Mouse (Mus musculus) testis, adult 2 months (tissue): Measurements from ENCODE around the gene Lpar3. TPM values are rescaled to one million over a fixed set of nuclear protein-coding genes. Genes with fewer than 3 reads are reported as not detected.

Source experiments
- H3K27ac ChIP-seq: fragments of 200-500 bp; 2 replicates; pipeline ENCODE4 v1.5.1; 2012; ENCODE audit warnings: low read depth, low read length; ENCODE audit not compliant: control insufficient read depth, insufficient read depth
- H3K27me3 ChIP-seq: fragments of 200-500 bp; 2 replicates; pipeline ENCODE4 v1.6.1; 2012; ENCODE audit warnings: mild to moderate bottlenecking, low read length, moderate library complexity; ENCODE audit not compliant: control insufficient read depth, insufficient read depth
- H3K36me3 ChIP-seq: fragments of 200-500 bp; 2 replicates; pipeline ENCODE4 v1.6.1; 2012; ENCODE audit warnings: mild to moderate bottlenecking, low read length; ENCODE audit not compliant: control insufficient read depth, insufficient read depth
- H3K4me1 ChIP-seq: fragments of 200-500 bp; 2 replicates; pipeline ENCODE4 v1.6.1; 2012; ENCODE audit warnings: low read length; ENCODE audit not compliant: control insufficient read depth, insufficient read depth
- H3K4me3 ChIP-seq: fragments of 200-500 bp; 2 replicates; pipeline ENCODE4 v1.5.1; 2012; ENCODE audit warnings: low read depth, mild to moderate bottlenecking, low read length, moderate library complexity, mixed read lengths; ENCODE audit not compliant: control insufficient read depth
- CTCF ChIP-seq: fragments of 200-500 bp; IDR thresholded peaks from 2 replicates; pipeline ENCODE4 v1.5.1; 2012; ENCODE audit warnings: low read depth, mild to moderate bottlenecking, inconsistent platforms, low read length, moderate library complexity; ENCODE audit not compliant: control insufficient read depth, insufficient read depth, insufficient replicate concordance
- POLR2A ChIP-seq: fragments of 200-500 bp; IDR thresholded peaks from 2 replicates; pipeline ENCODE4 v1.6.1; 2012; ENCODE audit warnings: low read depth, mild to moderate bottlenecking, inconsistent platforms, low read length, moderate library complexity; ENCODE audit not compliant: control insufficient read depth
- polyA plus RNA-seq: library from polyadenylated mRNA; depleted of rRNA; stranded (reverse); fragments of >200 nt; gene quantifications from 2 replicates; pipeline ENCODE4 v1.2.3, GENCODE M21; 2012

The Lpar3 gene
- polyA plus RNA-seq, 1 experiment = 27.0 TPM

DNA sequence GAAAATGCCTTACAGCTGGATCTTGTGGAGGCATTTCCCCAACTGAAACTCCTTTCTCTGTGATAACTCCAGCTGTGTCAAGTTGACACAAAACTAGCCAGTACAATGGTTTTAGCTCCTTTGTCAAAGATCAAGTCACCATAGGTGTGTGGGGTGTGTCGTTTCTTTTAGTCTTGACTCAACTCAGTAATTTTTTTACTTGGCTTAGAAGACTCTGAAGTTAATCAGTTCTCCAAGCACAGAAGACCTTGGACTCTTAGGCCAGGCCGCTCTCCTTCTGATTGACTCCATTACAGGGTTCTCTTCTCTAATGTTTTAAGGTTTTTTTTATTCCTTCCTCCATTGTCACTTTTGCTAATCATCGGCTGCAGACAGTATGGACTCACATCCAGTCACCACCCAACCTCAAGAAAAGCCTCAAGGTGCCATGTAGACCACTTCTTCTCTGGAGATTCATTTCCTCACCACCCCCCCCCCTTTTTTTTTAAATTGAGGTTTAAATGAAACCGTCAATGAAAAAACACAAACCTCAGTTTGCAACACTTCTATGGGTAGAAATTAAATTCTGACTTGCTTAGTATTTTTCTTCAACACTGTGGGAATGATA, 9.5 kb upstream of the Lpar3 start:
- Histone ChIP-seq H3K27me3 (no peaks in the 10 kb centered on the region), H3K4me3 (no peak overlapping the region), H3K27ac (no peak overlapping the region), H3K36me3 (no peaks in the 10 kb centered on the region), H3K4me1 (no peaks in the 10 kb centered on the region)
- TF ChIP-seq CTCF = no peak
- TF ChIP-seq POLR2A = no peak

DNA sequence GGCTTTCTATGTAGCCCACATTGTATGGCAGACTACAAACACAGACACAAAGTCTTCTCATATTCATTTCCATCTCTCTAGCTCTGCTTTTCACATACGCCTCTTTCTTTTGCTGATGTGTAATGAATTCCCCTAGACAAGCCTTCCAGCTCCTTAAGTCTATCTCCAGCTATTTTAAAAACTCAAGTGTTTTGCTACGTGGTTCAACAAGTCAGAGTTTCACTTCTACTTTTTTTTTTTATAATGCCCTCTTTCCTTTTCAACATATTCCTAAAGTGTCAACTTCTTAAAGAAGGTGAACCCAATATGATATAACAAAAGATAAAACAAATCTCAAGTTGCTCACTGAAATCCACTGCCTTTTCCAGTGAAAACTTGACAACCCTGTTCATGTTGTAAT, 8.8 kb upstream of the Lpar3 start:
- Histone ChIP-seq H3K36me3 (no peaks in the 10 kb centered on the region), H3K27ac (no peak overlapping the region), H3K27me3 (no peaks in the 10 kb centered on the region), H3K4me3 (no peak overlapping the region), H3K4me1 (no peaks in the 10 kb centered on the region)
- TF ChIP-seq CTCF = no peak
- TF ChIP-seq POLR2A = no peak

DNA sequence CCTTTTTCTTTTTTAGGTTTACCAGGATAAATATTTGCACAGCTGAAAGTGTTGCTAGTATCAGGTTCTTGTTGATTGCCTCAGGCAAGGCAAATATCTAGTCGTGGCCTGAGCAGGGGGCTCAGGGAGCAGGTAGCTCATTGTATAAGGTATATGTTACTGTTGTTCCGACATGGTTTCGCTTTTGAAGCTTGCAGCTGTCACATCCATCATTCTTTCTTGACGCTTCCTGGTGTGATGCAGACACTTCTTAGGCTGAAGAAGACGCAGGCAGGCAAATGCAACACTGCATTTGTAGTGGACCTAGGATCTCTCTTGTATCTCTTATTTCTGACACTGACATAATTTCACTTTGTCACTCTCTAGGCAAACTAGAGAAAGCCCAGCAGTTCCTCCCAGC, 7.4 kb upstream of the Lpar3 start:
- Histone ChIP-seq H3K4me3 (no peak overlapping the region), H3K27ac (no peak overlapping the region), H3K4me1 (no peaks in the 10 kb centered on the region), H3K36me3 (no peaks in the 10 kb centered on the region), H3K27me3 (no peaks in the 10 kb centered on the region)
- TF ChIP-seq CTCF = no peak
- TF ChIP-seq POLR2A = no peak

DNA sequence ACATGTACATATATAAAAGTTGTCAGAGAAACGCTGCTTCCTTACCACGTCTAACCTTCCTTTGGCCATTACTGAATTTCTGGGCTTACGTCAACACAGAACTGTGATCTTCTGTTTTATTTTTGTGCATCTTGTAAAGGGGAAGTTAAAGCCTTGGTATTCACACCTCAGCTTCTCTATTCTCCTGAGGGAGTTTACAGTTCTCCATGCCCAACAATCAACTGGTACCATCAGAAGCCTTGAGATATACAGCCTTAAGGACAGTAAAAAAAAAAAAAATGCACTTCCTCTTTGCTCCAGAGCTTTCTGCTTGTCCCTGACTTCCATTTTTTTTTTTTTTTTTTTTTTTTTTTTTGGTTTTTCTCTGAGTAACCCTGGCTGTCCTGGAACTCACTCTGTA, 4.2 kb upstream of the Lpar3 start:
- TF ChIP-seq POLR2A = no peak
- TF ChIP-seq CTCF = no peak
- Histone ChIP-seq H3K4me3 (no peak overlapping the region), H3K36me3 (no peaks in the 10 kb centered on the region), H3K27ac (no peak overlapping the region), H3K27me3 (no peaks in the 10 kb centered on the region), H3K4me1 (peaks cover 7% of the 10 kb centered on the region; the same call in 1 of the 2 replicates)

DNA sequence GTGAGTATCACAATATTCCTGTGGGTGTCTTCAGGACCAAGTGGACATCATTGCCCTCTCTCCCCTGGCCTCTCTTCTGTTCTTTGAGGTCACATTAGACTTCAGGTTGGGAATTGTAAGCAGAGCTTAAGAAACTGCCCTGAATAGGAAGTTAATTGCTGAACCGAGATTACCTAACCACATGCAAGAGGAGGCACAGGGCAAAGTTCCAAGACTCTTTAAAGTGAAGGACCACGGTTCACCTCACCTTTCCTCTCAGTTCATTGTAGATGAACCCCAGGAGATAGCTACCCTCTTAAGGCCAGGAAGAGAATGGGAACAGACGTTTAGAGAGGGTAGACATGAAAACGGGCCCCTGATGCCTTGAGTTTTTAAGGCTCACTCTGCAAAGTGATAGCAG, 3.5 kb downstream of the Lpar3 start:
- H3K27ac ChIP-seq = no peak overlapping the region
- no peak for TF ChIP-seq POLR2A
- no peak for TF ChIP-seq CTCF
- no peaks in the 10 kb centered on the region for H3K27me3 ChIP-seq
- peaks cover 7% of the 10 kb centered on the region; the same call in 1 of the 2 replicates for H3K4me1 ChIP-seq
- no peaks in the 10 kb centered on the region for H3K36me3 ChIP-seq
- no peak overlapping the region for H3K4me3 ChIP-seq

DNA sequence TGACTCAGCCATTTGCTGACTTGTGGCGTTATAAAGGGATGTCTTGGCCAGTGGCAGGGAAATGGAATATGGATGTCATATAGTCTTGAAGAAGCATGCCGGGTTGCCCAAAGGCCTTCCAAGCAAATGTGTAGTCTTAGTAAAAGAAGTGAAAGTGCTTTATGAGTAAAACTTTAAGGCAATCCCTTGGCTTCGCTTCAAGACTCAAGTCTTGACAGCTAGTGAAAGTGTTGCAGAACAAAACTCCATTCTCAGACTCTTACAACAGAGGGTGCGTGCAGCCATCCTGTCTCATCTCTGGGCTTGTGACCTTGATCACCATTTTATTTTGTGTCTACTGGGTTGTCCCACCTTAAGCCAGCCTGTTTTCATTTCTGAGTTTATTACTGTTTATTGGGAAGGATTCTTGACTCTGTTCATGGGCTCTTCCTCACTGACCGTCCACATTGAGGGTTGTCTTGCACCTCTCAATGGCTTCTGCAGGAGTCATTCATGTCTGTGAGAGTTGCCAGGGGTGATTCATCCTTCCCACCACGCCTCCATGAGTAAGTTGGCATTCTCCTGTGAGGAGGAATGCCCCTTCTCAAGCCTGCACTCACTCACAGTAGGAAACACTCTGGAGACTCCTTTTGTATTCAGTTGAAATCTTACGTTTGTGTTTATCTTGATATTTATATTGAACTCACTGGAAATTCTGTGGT, 4.4 kb downstream of the Lpar3 start:
- Histone ChIP-seq H3K36me3 (no peaks in the 10 kb centered on the region), H3K27ac (no peak overlapping the region), H3K4me3 (no peak overlapping the region), H3K4me1 (peaks cover 5% of the 10 kb centered on the region; the same call in 1 of the 2 replicates), H3K27me3 (no peaks in the 10 kb centered on the region)
- TF ChIP-seq CTCF = no peak
- TF ChIP-seq POLR2A = no peak

DNA sequence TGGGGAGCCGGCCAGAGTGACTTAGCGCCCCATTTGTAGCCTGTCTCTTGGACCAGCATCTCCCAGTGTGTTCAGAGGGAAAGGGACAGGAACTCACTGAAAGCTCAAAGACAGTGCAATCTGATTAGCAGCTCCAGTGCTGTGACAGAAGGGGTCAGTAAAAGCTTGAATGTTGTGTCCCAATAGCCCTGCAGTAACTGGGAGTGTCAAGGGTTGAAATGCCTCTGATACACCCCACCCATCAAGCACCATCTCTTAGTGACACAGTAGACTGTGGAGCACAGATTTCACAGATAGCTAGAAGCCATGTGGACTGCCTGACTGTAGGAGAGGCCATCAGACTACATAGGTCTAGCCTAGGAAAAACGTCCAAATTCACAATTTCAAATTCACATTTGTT, 6.7 kb downstream of the Lpar3 start:
- H3K27ac ChIP-seq = no peak overlapping the region
- H3K4me1 ChIP-seq = peaks cover 2% of the 10 kb centered on the region; the same call in 1 of the 2 replicates
- H3K36me3 ChIP-seq = no peaks in the 10 kb centered on the region
- no peak overlapping the region for H3K4me3 ChIP-seq
- TF ChIP-seq POLR2A (no peak), CTCF (no peak)
- no peaks in the 10 kb centered on the region for H3K27me3 ChIP-seq
